Mouse (Mus musculus): ENCODE results near the gene Aspn.

DNA sequence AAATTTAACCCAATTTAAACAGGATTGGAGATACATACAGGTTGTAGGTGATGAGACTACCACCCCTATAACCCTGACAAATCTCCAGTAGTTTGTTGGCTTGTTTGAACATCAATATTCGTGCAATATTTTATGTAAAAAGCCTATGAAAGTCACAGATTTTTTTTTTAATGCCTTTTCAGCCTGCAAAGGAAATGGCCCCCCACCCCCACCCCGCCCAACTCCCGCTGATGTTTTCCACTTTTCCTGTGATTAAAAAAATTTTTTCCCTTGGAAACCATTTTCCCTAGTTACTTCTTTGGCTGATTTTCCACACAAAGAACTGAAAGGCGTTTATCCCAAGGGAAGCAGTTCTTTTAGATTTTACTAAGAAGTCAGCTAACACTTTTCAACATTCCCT lies 39.7 kb upstream of the Aspn start, which contains the start of gene Ecm2:
- TF ChIP-seq CTCF (IDR thresholded peaks at IDR 0.05) (no peak), EP300 (IDR thresholded peaks at IDR 0.05; ENCODE audit: insufficient read depth, low read depth, low read length) (no peak)

Measured in heart, adult 2 months (tissue).